In the genomic region with DNA sequence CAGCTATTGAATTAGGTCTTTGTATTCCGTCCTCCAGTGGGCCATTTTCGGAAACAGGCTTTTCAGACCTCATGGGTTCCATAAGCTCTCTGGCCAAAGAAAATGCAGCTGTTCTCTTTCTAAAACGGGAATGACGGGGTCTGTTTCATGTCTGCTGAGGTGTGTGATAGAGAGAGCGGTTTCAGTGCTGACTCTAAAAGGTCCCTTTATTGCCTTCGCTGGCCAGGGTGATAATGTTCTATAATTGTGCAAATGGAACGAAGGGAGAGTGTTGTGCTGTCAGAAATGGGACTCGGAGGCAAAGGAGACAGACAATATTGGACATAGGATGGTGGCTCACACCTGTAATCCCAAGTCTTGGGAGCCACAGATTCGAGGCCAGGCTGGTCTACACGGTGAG, we compare ENCODE assay signal across 24 mouse cellular contexts. TPM values are rescaled to one million over a fixed set of nuclear protein-coding genes. Genes with fewer than 3 reads are reported as not detected.
DNase-seq lines count a peak whose midpoint lies in the region; ATAC-seq and TF ChIP-seq lines count a peak whose summit lies in the region.
"Had no signal": no experiment of that assay in that cellular context is flagged by ENCODE, and none has a peak within 500 bp of the region (broad histone marks: within the 10 kb centered on the region; RNA-seq: fewer than 3 reads in every experiment).

No protein-coding gene starts in this region.

- H3K4me2 ChIP-seq in heart, embryonic 14.5 days (ENCODE audit: low read length), result peak overlapping the region; percentile 35
- no peak overlapping the region for H3K4me2 ChIP-seq in limb, embryonic 12.5 days
- H3K4me2 ChIP-seq in neural tube, embryonic 15.5 days, result no peak overlapping the region
- H3K4me2 ChIP-seq: embryonic facial prominence, embryonic 12.5 days; forebrain, embryonic 12.5 days; hindbrain, embryonic 12.5 days had no signal

- H3K27ac ChIP-seq in heart, embryonic 10.5 days, result peak overlapping the region; percentile 49
- H3K27ac ChIP-seq in heart, embryonic 14.5 days (replicated peaks in 1 of 2; ENCODE audit: control insufficient read depth in 1 of 2, insufficient read depth in 1 of 2, low read depth in 2 of 2, low read length in 2 of 2), result peak overlapping the region; percentile 85 to 87
- H3K27ac ChIP-seq in heart, adult 2 months, result no peak overlapping the region
- peak overlapping the region; percentile 57; the same call in 1 of the 2 replicates for H3K27ac ChIP-seq in limb, embryonic 12.5 days
- H3K27ac ChIP-seq in limb, embryonic 10.5 days, result no peak overlapping the region
- peak overlapping the region; percentile 35; the same call in 1 of the 2 replicates for H3K27ac ChIP-seq in neural tube, embryonic 15.5 days (replicated peaks)
- H3K27ac ChIP-seq: embryonic facial prominence, embryonic 12.5 days; forebrain, embryonic 12.5 days; hindbrain, embryonic 12.5 days had no signal

- H3K79me2 ChIP-seq in heart, adult 2 months (replicated peaks; ENCODE audit: control insufficient read depth, insufficient read depth, low read length), result no peaks in the 10 kb centered on the region

- no peak for TF ChIP-seq CTCF in heart, adult 2 months (IDR thresholded peaks at IDR 0.05)

- no peak overlapping the region for H3K4me3 ChIP-seq in heart, embryonic 10.5 days
- no peak overlapping the region for H3K4me3 ChIP-seq in heart, embryonic 14.5 days (ENCODE audit: control insufficient read depth in 1 of 2, insufficient read depth in 1 of 2, low read depth in 1 of 2, low read length in 2 of 2)
- H3K4me3 ChIP-seq in heart, adult 2 months, result no peak overlapping the region
- H3K4me3 ChIP-seq in limb, embryonic 12.5 days (replicated peaks), result no peak overlapping the region
- H3K4me3 ChIP-seq in limb, embryonic 10.5 days, result no peak overlapping the region
- H3K4me3 ChIP-seq in neural tube, embryonic 15.5 days (replicated peaks), result no peak overlapping the region
- H3K4me3 ChIP-seq: embryonic facial prominence, embryonic 12.5 days; forebrain, embryonic 12.5 days; hindbrain, embryonic 12.5 days had no signal

- 41% methylated on average over 10 of the region's 10 CpGs for WGBS in heart, embryonic 10.5 days
- WGBS in heart, embryonic 14.5 days, result 17% methylated on average over 10 of the region's 10 CpGs
- 47% methylated on average over 10 of the region's 10 CpGs for WGBS in heart, adult 2 months
- 52% methylated on average over 10 of the region's 10 CpGs for WGBS in limb, embryonic 12.5 days
- WGBS in limb, embryonic 10.5 days, result 76% methylated on average over 10 of the region's 10 CpGs
- WGBS in neural tube, embryonic 15.5 days, result 50% methylated on average over 10 of the region's 10 CpGs

- intact Hi-C loops in heart, adult 2 months (cut with DNase I), result no loop called here

- peaks cover 5% of the 10 kb centered on the region; the same call in 1 of the 2 replicates for H3K4me1 ChIP-seq in heart, embryonic 10.5 days
- H3K4me1 ChIP-seq in heart, embryonic 14.5 days (ENCODE audit: control insufficient read depth in 2 of 2, insufficient read depth in 2 of 2, low read length in 2 of 2), result peaks cover 8 to 18% of the 10 kb centered on the region in 2 experiments
- peaks cover 1% of the 10 kb centered on the region; the same call in 1 of the 2 replicates for H3K4me1 ChIP-seq in heart, adult 2 months (ENCODE audit: control insufficient read depth, insufficient read depth, low read length)
- H3K4me1 ChIP-seq in limb, embryonic 12.5 days (replicated peaks), result peaks cover 6% of the 10 kb centered on the region; the same call in 1 of the 2 replicates
- H3K4me1 ChIP-seq in limb, embryonic 10.5 days, result no peaks in the 10 kb centered on the region; the same call in 1 of the 2 replicates
- H3K4me1 ChIP-seq in neural tube, embryonic 15.5 days, result peaks cover 12% of the 10 kb centered on the region; the same call in 1 of the 2 replicates
- H3K4me1 ChIP-seq: embryonic facial prominence, embryonic 12.5 days; hindbrain, embryonic 12.5 days had no signal

- peak; percentile 64 for ATAC-seq in heart, embryonic 14.5 days (ENCODE audit: insufficient number of reproducible peaks, insufficient read depth, low FRiP score, low read depth)
- no peak for ATAC-seq in limb, embryonic 12.5 days (ENCODE audit: insufficient number of reproducible peaks, insufficient read depth, low FRiP score, low TSS enrichment, low read depth)
- 0 out of 2 replicates have a peak, but pooled peaks have one; percentile 4 for ATAC-seq in neural tube, embryonic 15.5 days (ENCODE audit: low FRiP score)
- ATAC-seq: CD4-positive, CD25-positive, alpha-beta regulatory T cell, adult 4 months; forebrain, embryonic 16.5 days; hindbrain, embryonic 16.5 days; inflammation-experienced regulatory T-cells, adult 6 months; intestine, postnatal 0 days had no signal

- H3K36me3 ChIP-seq in heart, embryonic 10.5 days, result no peaks in the 10 kb centered on the region
- no peaks in the 10 kb centered on the region for H3K36me3 ChIP-seq in heart, embryonic 14.5 days (ENCODE audit: control insufficient read depth, insufficient read depth, low read length)
- H3K36me3 ChIP-seq in heart, adult 2 months (ENCODE audit: control insufficient read depth, insufficient read depth, low read length), result no peaks in the 10 kb centered on the region
- H3K36me3 ChIP-seq in limb, embryonic 12.5 days, result no peaks in the 10 kb centered on the region
- no peaks in the 10 kb centered on the region for H3K36me3 ChIP-seq in limb, embryonic 10.5 days
- no peaks in the 10 kb centered on the region for H3K36me3 ChIP-seq in neural tube, embryonic 15.5 days
- H3K36me3 ChIP-seq: embryonic facial prominence, embryonic 12.5 days; forebrain, embryonic 12.5 days; G1E; hindbrain, embryonic 12.5 days had no signal

- DNase-seq in heart, embryonic 10.5 days (ENCODE audit: low spot score), result no peak
- DNase-seq in heart, adult 18-20 months, result no peak
- no peak for DNase-seq in heart, adult 2 months
- no peak for DNase-seq in limb, embryonic 10.5 days (ENCODE audit: low spot score)
- no peak for DNase-seq in right cerebral cortex, postnatal 14 days
- DNase-seq: adrenal gland, postnatal 10 days; B cell, adult 2 months; cerebellum, adult 11-12 months; cerebellum, adult 9-10 months; cerebellum, postnatal 25 days; gastrocnemius, postnatal 10 days; heart, postnatal 14 days had no signal

- no peak for TF ChIP-seq POLR2A in heart, adult 2 months (IDR thresholded peaks at IDR 0.05; ENCODE audit: insufficient read depth, low read depth, low read length)

- no peaks in the 10 kb centered on the region for H3K27me3 ChIP-seq in heart, embryonic 10.5 days (ENCODE audit: insufficient read depth, poor library complexity, severe bottlenecking)
- H3K27me3 ChIP-seq in heart, embryonic 14.5 days (ENCODE audit: control insufficient read depth, insufficient read depth, low read length), result no peaks in the 10 kb centered on the region
- no peaks in the 10 kb centered on the region for H3K27me3 ChIP-seq in heart, adult 2 months (ENCODE audit: control insufficient read depth, insufficient read depth, low read length)
- H3K27me3 ChIP-seq in limb, embryonic 12.5 days, result no peaks in the 10 kb centered on the region
- H3K27me3 ChIP-seq in limb, embryonic 10.5 days (ENCODE audit: low read depth, poor library complexity, severe bottlenecking), result no peaks in the 10 kb centered on the region
- no peaks in the 10 kb centered on the region for H3K27me3 ChIP-seq in neural tube, embryonic 15.5 days (replicated peaks)
- H3K27me3 ChIP-seq: embryonic facial prominence, embryonic 12.5 days; forebrain, embryonic 12.5 days; hindbrain, embryonic 12.5 days had no signal

- H3K9ac ChIP-seq in heart, embryonic 14.5 days (ENCODE audit: low read length), result peak overlapping the region; percentile 10; the same call in 1 of the 2 replicates
- no peak overlapping the region for H3K9ac ChIP-seq in heart, adult 2 months (ENCODE audit: low read depth, low read length)
- H3K9ac ChIP-seq in limb, embryonic 12.5 days (replicated peaks), result no peak overlapping the region
- no peak overlapping the region for H3K9ac ChIP-seq in neural tube, embryonic 15.5 days (replicated peaks)
- H3K9ac ChIP-seq: embryonic facial prominence, embryonic 12.5 days; forebrain, embryonic 12.5 days; hindbrain, embryonic 12.5 days had no signal

- no peak for TF ChIP-seq EP300 in heart, adult 2 months (IDR thresholded peaks at IDR 0.05; ENCODE audit: insufficient read depth, low read depth, low read length)

- H3K9me3 ChIP-seq in heart, embryonic 10.5 days, result no peaks in the 10 kb centered on the region
- H3K9me3 ChIP-seq in heart, embryonic 14.5 days (ENCODE audit: control insufficient read depth, low read length), result no peaks in the 10 kb centered on the region
- H3K9me3 ChIP-seq in limb, embryonic 12.5 days, result no peaks in the 10 kb centered on the region
- no peaks in the 10 kb centered on the region for H3K9me3 ChIP-seq in limb, embryonic 10.5 days (replicated peaks)
- H3K9me3 ChIP-seq in neural tube, embryonic 15.5 days (replicated peaks), result no peaks in the 10 kb centered on the region
- H3K9me3 ChIP-seq: embryonic facial prominence, embryonic 12.5 days; forebrain, embryonic 12.5 days; G1E; hindbrain, embryonic 12.5 days had no signal

RNA-seq across cellular contexts. Expression of a gene that starts 53.5 kb away (rescaled TPM):
- polyA plus RNA-seq in heart, embryonic 10.5 days (2016; fragmentation: Nextera tagmentation; extraction: Ambion mirVana), result 11.5 and 18.2 TPM in 2 replicates
- 10 to 100 TPM; 80.7 to 92.2 TPM for total RNA-seq in heart, adult 18-20 months (2021)
- polyA plus RNA-seq in heart, embryonic 14.5 days (2014; fragmentation: Nextera tagmentation; extraction: Ambion mirVana), result 43.9 and 50.3 TPM in 2 replicates
- total RNA-seq in heart, adult 2 months (2021), result 10 to 100 TPM; 70.0 to 73.7 TPM
- polyA plus RNA-seq in heart, adult 2 months (2012; rRNA removed), result 10.9 and 23.9 TPM in 2 replicates
- 13.5 and 14.2 TPM in 2 replicates for polyA plus RNA-seq in limb, embryonic 12.5 days (2016; fragmentation: Nextera tagmentation; extraction: Ambion mirVana)
- polyA plus RNA-seq in limb, embryonic 10.5 days (2016; fragmentation: Nextera tagmentation; extraction: Ambion mirVana), result 6.9 and 8.9 TPM in 2 replicates
- polyA plus RNA-seq in neural tube, embryonic 15.5 days (2015; fragmentation: Nextera tagmentation; extraction: Ambion mirVana), result 14.1 and 16.0 TPM in 2 replicates

Comparison
In these comparisons a context has a peak if more than half of its experiments do, and no peak if none do; other contexts are left out.
1. H3K27ac ChIP-seq: peak in heart, embryonic 10.5 days (single experiment), heart, embryonic 14.5 days (2 of 2), limb, embryonic 12.5 days (single experiment) and neural tube, embryonic 15.5 days (single experiment); none in heart, adult 2 months (single experiment) and limb, embryonic 10.5 days (single experiment).